Mouse (Mus musculus): ENCODE results near the gene Aldh3a2.
"Not testable (repeated sequence)": the region's sequence is repeated elsewhere in the genome, so short reads cannot be mapped to it uniquely, and the experiment has no call there.

Gene Aldh3a2

DNA sequence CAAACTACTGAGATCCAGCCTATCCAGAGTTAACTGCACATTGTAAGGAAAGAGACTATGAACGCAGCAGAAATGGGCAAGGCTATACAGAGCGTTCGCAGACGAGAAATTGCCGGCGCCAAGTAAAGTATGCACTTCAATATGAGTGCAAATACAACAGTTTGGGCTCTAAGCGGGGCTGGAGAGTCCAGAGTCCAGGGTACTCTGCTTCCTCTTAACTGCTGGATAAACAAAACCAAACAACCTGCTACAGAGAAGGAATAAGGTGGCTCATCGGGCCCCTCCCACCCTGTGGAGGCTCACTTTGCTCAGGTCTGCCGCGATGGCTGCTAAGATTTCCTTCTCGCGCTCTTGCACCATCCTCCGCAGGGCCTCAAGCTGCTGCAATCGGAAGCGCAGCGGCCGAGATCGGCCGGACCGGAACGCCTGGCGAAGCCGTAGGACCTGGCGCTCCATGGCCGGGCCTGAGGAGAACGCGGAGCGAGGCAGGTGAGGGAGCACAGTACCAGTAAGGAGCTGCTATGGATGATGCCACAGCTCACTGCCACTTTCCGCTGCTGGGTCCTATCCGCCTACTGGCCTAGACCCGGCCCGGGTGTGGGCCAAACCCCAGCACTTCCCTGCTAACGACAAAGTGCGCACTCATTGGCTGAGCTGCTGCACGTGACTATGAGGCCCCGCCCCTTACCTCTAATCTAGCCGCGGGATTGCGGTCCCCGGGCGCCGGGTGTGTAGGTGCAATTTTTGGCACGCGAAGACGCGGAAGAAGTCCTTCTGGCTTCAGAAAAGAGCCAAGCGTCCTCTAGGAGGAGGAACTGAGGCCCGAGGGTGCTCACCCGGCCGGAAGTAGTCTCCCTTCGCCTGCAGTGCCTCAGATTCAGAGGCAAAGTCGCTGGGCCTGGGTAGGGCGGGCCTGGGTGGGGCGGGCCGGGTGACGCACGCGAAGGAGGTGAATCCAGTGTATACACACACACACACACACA is at the start of gene Aldh3a2:
TSS of gene Aldh3a2 (minus strand) at position 914 of the 983 bp plus-strand sequence.
- DNase-seq (ENCODE audit: low spot score) = peak; percentile 97

DNA sequence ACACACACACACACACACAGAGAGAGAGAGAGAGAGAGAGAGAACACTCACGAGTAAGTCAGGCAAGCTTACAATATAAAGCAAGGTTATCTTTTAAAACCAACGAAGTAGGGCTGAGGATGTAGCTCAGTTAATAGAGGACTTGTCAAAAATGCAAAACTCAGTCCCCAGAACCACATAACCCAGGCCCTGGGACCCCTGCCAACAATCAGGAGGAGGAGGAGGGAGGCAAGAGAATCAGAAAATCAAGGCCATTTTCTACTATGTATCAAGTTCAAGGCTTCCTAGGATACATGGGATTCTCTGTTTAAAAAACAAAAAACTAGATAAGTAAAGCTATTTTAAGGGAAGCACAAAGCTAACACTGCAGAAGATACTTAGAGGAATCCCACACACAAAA is 49.6 kb upstream of the Aldh3a2 start:
- DNase-seq (ENCODE audit: low spot score) = no peak

DNA sequence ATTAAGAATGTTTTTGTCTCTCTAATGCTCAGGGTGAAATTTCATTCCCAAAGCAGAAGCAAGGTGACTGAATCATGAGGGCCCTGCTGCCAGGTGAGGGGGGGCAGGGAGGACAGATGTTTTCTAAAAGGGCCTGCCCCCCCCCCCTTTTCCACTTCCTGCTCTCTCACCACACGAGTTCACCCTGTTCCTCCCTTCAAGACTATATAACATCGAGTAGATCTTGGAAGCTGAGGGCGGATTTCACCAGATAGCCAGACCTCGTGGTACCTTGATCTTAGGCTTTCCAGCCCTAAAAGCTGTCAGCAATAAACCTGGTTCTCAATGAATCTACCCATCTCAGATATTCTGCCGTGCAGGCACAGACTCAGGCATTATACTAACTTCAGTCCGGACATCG is 43.1 kb upstream of the Aldh3a2 start:
- no peak for DNase-seq (ENCODE audit: low spot score)

DNA sequence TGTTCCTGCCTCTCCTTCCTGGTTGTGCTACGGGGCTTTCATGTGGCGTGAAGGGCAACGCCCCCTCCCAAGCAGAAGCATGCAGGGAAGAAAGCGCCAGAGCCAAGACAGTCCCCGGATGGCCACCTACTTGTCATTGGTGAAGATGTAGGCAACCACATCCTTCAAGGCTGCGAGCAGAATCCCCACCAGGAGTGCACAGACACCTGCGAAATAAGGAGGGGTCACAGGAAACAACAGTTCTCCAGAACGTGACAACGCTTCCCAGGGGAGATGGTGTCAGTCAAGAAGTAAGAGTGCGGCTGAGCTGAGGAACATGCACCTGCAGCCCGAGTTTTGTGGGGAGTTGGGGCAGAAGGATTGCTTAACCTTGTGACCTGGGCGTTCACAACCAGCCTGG is 42.6 kb upstream of the Aldh3a2 start:
- DNase-seq (ENCODE audit: low spot score) = no peak

DNA sequence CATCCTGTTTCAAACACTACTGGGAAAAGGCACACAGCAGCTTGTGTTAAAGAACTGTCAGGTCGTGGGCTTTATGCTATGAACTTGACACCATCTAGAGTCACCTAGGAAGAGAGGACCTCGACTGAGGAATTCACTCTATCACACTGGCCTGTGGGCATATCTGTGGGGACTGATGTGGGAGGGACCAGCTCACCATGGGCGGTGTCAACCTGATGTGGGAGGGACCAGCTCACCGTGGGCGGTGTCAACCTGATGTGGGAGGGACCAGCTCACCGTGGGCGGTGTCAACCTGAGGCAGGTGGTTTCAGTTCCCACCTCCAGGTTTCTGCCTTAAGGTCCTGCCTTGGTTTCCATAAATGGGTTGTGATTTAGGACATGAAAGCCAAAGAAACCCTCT is 40.5 kb upstream of the Aldh3a2 start:
- DNase-seq (ENCODE audit: low spot score) = no peak

DNA sequence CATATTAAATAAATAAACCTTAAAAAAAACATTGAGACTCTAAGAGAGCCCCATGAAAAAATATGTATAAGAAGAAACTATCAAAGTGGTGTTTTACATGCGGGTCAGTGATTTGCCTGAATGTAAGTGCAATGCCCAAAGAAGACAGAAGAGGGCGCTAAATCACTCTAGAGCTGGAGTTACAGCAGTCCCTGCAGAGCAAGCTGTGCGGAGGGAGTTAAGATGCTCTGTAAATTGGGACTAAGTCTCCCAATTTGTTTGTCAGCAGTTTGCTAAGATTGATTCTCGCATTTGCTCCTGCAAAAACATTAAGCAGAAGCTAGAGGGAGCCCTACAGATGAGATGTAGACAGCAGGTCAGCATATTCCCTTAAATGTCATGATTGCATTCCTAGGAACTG is 38.1 kb upstream of the Aldh3a2 start:
- DNase-seq (ENCODE audit: low spot score) = peak; percentile 42

DNA sequence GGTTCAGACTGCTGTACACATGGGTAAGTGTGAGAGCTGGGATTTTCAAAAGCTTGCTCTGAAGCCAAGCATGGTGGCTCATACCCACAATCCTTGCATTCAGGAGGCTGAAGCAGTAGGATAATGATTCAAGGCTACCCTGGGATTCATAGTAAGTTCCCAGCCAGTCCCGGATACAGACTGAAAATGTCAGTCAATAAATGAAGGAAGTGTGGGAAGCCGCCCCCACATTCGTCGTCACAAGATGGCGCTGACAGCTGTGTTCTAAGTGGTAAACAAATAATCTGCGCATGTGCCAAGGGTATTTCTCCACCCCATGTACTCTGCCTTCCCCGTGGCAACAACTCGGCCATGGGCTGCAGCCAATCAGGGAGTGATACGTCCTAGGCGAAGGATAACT is 37.3 kb upstream of the Aldh3a2 start:
- DNase-seq (ENCODE audit: low spot score) = not testable (repeated sequence)

DNA sequence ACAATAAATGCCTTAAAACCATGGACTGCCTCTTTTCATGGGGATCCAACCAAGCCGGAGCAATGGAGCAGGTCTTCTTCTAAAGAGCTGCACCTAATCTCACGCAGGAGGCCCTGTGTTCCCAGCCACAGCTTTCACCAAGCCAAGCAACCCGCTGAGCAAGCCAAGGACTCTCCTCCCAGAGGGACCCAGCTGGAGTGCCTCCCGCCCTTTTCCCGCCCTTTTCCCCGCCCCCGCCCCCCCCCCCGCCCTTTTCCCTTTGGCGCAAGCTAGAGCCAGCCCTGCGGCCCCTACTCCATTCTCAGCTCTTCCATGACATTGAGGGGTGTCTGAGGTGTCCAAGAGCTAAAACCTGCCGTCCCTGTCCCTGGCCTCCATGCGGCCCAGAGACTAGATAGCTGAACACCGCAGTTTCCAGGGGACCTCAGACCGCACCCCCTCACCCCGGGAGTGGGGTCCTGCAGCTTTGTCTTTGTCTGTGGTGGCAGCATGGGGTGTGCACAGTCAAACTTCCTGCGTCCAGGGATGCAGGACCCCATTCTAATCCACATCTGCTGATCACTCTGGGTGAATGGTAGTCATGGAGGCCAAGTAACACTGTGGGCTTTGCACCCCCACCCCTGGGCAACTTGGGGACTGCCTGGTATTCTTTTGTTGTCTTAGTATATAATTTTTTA is 33.6 kb upstream of the Aldh3a2 start:
- no peak for DNase-seq (ENCODE audit: low spot score)

DNA sequence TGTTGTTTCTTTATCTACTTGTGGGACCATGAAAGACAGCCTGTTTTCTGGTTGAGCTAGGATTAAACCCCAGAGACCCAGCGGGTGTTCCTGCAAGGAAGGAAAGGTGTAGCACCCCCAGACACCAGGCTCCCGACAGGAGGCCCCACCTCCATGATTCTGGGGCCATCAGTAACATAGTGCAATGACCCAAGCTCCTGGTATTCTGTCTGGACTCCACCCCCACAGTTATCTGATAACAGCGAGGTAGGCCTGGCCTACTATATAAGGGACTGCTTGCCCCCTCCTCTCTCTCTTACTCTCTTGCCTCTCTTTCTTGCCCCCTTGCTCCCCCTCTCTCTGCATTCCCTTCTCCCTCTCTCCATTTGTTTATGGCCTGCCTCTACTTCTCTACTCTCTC is 32.9 kb upstream of the Aldh3a2 start:
- no peak for DNase-seq (ENCODE audit: low spot score)

DNA sequence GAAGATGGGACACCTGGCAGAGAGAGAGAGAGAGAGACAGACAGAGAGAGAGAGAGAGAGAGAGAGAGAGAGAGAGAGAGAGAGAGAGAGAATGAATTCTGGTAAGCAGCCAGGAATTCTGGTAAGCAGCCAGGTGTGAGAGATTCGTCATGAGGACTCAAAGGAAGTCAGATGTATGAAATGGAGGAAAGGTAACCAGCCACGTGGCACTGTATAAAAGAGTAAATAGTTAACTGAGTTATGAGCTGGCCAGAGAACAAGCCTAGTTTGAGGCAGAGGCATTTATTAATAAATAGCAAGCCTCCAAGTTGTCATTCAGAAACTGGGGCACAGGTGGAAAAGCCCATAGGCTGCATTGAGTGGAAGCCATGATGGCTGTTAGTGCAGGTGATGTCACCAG is 30.6 kb upstream of the Aldh3a2 start:
- DNase-seq (ENCODE audit: low spot score) = no peak

DNA sequence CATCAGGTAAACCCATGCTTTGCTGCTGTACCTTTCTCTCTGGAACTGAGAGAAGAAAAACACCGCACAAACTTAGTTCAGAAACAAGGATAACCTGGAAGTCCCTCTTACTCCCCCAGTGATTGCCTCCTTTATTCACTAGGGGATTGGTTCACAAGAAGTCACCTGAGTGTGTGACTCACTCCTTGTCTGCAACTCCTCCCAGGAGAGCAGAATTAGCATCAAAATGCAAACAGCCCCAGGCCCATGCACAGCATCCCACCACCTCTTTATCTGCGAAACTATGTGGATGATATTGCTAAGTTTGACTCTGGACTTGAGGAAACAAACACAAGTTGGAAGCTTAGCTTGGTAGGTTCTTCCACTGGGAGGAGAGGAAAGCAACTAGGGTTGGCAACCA is 30.1 kb upstream of the Aldh3a2 start:
- no peak for DNase-seq (ENCODE audit: low spot score)

DNA sequence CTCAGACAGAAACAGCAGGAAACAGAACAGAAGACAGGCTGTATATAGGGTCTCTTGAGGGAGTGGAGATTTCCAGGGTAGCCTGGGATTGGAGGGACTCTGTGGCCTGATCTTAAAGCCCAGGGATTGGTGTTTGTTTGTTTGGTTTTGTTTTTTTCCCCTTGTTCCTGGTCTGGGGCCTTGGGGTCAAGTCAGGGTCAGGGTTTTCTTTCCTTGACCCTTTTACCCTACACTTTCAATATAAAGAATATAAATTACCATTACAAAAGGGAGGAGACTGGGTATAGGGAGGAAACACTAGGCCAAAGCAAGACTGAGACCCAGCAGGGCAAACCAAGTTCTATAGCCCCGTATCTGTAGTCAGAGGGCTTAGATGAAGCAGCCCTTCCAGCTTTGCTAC is 29.3 kb upstream of the Aldh3a2 start:
- peak; percentile 33 for DNase-seq (ENCODE audit: low spot score)

DNA sequence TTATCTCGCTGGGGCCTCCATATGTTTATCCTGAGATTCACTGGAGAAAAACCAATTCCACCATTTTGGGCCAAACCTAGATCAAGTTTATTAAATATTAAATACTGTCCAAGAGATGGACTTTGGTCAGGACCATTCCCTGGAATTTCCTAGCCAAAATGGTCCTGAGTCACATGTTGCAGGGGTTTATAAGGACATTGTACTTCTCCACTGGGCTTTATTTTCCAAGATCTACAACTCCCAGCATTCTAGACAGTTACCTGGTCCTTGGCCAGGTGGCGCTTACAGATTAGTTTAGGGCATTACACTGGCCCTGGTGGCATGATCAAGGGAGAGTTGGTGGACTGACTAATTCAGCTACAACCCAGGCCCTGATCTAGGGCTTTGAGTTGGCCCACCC is 28.3 kb upstream of the Aldh3a2 start:
- no peak for DNase-seq (ENCODE audit: low spot score)

DNA sequence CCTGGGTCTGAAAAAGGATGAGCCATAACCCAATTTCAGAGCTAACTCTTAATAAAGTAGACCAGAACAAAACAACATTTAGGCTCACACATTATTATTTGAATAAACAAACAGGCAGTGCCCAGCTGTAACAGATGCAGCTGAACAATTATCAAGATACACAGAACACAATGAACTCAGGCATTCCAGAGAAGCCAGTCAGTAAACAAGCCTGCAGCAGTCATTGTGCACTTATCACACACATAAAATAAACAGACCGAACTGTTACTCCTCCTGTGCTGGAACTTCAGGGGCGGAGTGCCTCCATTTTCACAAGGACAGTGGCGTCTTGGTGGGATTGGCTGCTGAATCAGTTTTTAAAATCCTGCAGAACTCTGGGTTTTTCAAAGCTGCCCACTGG is 27.2 kb upstream of the Aldh3a2 start:
- no peak for DNase-seq (ENCODE audit: low spot score)

DNA sequence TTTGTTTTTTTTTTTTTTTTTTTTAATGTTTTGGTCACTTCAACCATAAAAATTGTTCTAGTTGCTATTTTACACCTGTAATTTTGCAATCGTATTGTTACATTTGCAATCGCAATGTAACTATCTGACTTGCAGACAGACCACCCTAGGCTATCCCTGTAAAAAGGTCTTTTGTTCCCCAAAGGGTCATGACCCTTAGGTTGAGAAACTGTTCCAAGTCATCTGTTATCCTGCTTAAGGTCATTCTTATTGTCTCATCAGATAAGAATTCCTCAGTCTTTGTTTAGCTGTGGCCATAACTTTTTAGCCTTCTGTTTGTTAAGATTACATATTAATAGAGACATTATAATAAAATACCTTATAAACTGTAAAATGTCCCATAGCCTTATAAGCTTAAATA is 26.0 kb upstream of the Aldh3a2 start:
- DNase-seq (ENCODE audit: low spot score) = peak; percentile 57

DNA sequence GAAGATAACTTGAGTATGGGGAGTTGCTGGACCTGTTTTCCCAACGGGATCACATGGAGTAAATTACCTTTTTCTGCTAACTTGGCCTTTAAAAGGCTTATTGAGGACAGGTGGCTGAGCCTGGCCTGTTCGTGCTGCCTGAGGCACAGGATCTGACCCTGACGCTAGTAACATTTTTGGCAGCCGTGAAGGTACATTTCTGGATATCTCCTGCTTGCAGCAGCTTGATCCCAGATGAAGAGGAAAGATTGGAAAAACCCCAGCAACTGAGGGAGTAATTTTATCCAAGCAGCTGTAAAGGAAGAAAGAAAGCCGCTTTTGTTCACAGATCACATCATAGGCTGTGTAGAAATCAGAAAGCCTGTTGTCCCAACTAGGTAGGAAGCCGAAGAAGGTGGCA is 17.1 kb upstream of the Aldh3a2 start:
- no peak for DNase-seq (ENCODE audit: low spot score)

DNA sequence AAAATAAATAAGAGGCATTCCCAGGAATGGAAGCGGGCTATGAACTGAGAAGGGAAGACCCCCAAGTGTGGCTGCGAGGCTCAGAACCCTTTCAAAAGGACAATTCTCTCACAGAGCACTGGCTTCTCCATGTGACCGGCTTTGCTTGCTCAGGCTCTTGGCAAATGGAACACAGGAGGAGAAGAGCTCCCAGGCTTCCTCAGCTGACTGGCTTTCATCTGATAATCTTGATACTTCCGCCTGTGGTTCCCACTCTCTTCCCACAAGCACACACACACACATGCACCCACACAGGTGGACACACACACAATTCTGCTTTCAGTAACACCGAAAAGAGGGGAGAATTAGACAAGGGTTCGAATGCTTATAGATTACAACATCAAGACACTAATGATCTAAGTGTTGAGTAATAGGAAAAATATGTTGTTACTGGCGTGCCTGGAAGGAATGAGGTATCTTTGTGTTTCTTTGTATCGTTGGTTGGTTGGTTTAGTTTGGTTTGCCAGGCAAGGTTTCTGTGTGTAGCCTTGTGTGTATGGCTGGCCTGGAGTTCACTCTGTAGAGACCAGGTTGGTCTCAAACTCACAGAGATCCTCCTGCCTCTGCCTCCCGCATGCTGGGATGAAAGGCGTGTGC is 16.3 kb upstream of the Aldh3a2 start:
- DNase-seq (ENCODE audit: low spot score) = no peak

DNA sequence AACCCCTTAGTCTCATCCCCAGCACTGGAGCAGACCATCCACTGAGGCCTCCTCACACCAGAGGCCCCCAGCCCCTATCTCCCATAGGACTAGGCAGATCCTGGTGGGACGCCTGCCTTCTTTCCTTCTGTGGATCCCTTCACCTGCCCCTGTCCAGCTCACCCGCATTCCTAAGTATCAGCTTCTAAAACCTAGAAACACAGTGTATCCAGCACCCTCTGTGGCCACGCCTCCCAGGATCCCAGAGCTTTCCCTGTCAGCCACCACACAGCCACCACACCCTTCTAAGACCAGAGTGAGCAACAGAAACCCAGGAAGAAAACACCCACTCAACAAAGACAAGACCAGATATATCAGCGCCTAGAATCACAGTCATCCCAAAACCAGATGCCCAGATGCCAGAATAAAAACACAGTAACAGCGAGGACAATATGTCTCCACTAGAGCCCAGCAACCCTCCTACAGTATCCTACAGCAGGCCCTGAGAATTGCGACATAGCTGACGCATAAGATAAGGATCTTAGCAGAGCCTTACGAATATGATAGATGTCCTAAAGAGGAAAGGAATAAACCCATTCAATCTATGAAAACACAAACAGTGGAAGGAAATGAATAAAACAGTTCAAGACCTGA is 11.3 kb upstream of the Aldh3a2 start:
- DNase-seq (ENCODE audit: low spot score) = no peak

DNA sequence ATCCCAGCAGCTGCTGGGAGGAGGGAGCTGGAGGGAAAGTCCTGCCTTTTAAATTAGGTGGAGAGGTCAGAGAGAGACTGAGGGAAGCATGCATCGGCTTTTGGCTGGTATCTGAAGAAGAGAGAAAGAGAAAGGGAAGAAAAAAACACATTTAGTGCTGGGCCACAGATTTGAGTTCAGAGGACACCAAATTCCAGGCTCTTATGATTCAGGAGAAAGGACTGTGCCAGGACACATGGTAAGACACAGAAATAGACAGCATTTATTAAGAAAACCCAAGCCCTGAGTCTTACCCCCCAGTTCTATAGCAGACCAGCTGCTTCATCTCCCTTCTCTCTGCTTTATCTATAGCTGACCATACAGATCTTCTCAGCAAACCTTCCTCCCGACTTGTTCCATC is 10.7 kb upstream of the Aldh3a2 start:
- DNase-seq (ENCODE audit: low spot score) = no peak

DNA sequence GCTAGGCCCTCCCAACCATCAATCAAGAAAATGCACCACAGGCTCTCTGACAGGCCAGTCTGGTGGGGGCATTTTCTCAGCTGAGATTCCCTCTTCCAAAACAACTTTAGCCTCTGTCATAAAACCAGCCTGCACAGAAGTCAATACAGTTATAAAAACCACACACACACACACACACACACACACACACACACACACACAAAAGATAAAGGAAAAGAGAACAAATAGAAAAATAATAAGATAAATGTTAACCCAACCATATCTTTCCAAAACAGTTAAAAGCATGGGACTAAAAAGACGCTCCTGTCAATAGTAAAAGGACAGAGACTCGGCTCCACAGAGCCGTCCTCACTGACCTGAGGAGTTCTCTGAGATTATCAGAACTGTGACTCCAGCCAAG is 9.2 kb upstream of the Aldh3a2 start:
- no peak for DNase-seq (ENCODE audit: low spot score)

DNA sequence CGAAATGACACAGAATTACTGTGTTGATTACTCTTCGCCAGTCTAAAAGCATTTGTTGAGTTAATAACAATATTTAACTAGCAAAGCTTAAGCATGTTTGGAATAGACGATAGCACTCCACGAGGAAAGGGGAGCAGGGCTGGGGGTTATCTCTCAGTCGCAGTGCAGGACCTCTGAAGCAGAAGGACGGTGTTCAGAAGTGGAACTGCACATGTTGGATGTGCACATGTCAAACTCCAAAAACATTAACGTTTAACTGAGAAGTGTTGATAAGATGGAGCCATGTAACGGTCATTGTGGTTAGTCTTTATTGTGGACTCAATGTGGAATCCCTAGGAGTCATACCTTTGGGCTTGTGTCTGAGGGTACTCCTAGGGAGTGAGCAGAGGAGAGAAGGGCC is 7.8 kb upstream of the Aldh3a2 start:
- DNase-seq (ENCODE audit: low spot score) = no peak

DNA sequence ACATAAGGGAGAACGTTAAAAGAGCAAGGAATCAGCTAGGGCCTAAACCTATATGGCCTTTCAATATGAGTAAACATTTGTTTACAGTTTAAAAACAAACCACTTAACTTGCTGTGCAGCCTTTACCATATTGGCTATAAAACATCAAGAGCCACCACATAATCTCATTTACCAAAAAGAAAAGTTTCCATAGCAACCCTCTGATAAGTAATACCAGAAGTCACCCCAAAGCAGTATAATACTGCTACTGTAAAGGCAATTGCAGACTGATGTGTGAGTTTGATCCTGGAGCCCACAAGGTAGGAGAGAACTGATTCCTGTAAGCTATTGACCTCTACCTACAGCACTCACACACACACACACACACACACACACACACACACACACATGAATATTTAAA is 7.2 kb upstream of the Aldh3a2 start:
- no peak for DNase-seq (ENCODE audit: low spot score)

DNA sequence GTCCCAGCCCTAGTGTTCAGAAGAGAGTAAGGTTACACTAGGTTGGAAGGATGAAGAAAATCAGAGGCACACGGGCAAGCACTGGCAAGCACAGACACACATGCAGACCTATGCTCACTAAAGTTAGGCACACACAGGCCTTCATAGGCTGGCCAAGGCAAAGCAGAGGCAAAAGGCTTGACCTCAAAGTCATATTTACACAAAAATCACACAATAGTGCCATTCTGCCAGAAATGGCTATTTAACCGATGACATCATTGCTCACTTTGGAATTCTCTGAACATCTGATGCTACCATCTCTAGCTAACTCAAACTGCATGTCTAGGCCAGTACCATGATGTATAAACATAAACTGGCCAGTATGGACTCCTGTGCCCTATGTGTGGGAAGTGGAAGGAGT is 6.7 kb upstream of the Aldh3a2 start:
- no peak for DNase-seq (ENCODE audit: low spot score)

Data from embryo, embryonic 10.5 days (tissue).